Mouse (Mus musculus) liver, embryonic 14.5 days (tissue): ENCODE measurements around the gene Dync1i2. TPM values are rescaled to one million over a fixed set of nuclear protein-coding genes. Genes with fewer than 3 reads are reported as not detected.

Experiments
- ATAC-seq: fragments of 200-750 bp; cut with Nextera tagmentation; 2 replicates; pipeline ENCODE4 v1.8.0; 2017; ENCODE audit warnings: moderate number of reproducible peaks, mild to moderate bottlenecking, moderate library complexity; ENCODE audit not compliant: insufficient read depth
- DNase-seq, 3 experiments: peaks; one replicate each; pipeline ENCODE4 v3.0.0-alpha.2; 2012 to 2013; ENCODE audit warnings: low read depth in 3 of 3, low spot score in 3 of 3
- H3K27ac ChIP-seq: fragments of 300-500 bp; sonication (generic); 2 replicates; pipeline ENCODE4 v1.5.1; 2014; ENCODE audit warnings: moderate library complexity, mild to moderate bottlenecking, control low read depth, inconsistent platforms
- H3K27me3 ChIP-seq: fragments of 300-500 bp; sonication (generic); 2 replicates; pipeline ENCODE4 v1.6.1; 2014; ENCODE audit warnings: mild to moderate bottlenecking, low read length, moderate library complexity; ENCODE audit not compliant: control insufficient read depth, insufficient read depth
- H3K36me3 ChIP-seq: fragments of 300-500 bp; sonication (generic); replicated peaks from 2 replicates; pipeline ENCODE4 v1.6.1; 2014; ENCODE audit warnings: low read depth; ENCODE audit not compliant: control insufficient read depth, insufficient read depth
- H3K4me1 ChIP-seq, 2 experiments: fragments of 200-500 bp in 1 of 2; fragments of 300-500 bp in 1 of 2; sonication (generic) in 1 of 2; replicated peaks; 2 replicates each; pipeline ENCODE4 v1.6.1; 2012 to 2014; ENCODE audit warnings: antibody characterized with exemption in 1 of 2, inconsistent platforms in 1 of 2, low read length in 1 of 2; ENCODE audit not compliant: control insufficient read depth in 2 of 2, insufficient read depth in 2 of 2
- H3K4me2 ChIP-seq: fragments of 300-500 bp; sonication (generic); 2 replicates; pipeline ENCODE4 v1.6.1; 2014; ENCODE audit warnings: low read depth, mild to moderate bottlenecking, control low read depth, moderate library complexity
- H3K4me3 ChIP-seq, 2 experiments: fragments of 200-500 bp in 1 of 2; fragments of 300-500 bp in 1 of 2; sonication (generic) in 1 of 2; 2 replicates each; pipeline ENCODE4 v1.5.1; 2012 to 2014; ENCODE audit warnings: low read depth in 2 of 2, low read length in 2 of 2, mild to moderate bottlenecking in 2 of 2, control low read depth in 1 of 2, inconsistent platforms in 1 of 2, moderate library complexity in 1 of 2; ENCODE audit not compliant: insufficient read depth in 1 of 2
- H3K9ac ChIP-seq: fragments of 300-500 bp; sonication (generic); replicated peaks from 2 replicates; pipeline ENCODE4 v1.6.1; 2014; ENCODE audit warnings: mild to moderate bottlenecking, control low read depth, moderate library complexity
- H3K9me3 ChIP-seq: fragments of 300-500 bp; sonication (generic); 2 replicates; pipeline ENCODE4 v1.6.1; 2016; ENCODE audit warnings: low read length, mixed read lengths; ENCODE audit not compliant: control insufficient read depth
- CTCF ChIP-seq: IDR thresholded peaks from 2 replicates; pipeline ENCODE4 v1.5.1; 2016; ENCODE audit warnings: antibody characterized with exemption, low read depth, control low read depth
- EP300 ChIP-seq: IDR thresholded peaks from 2 replicates; pipeline ENCODE4 v1.6.1; 2016; ENCODE audit warnings: antibody characterized with exemption, low read depth
- WGBS: fragments of 180-500 bp; shearing (Covaris S2); extraction: QIAGEN DNeasy Blood & Tissue Kit; methylation state at CpG from one replicate; pipeline ENCODE4 v1.1.7; 2014; ENCODE audit not compliant: insufficient replicate concordance; 5-methylcytosine and 5-hydroxymethylcytosine counted together
- polyA plus RNA-seq, 2 experiments: library from polyadenylated mRNA; depleted of rRNA in 1 of 2; stranded (reverse) in 1 of 2; unstranded in 1 of 2; fragments of >200 nt; fragmentation: Nextera tagmentation in 1 of 2; extraction: Ambion mirVana in 1 of 2; gene quantifications; 2 replicates each; pipeline versions ENCODE4 v1.2.1 to v1.2.3; 2012 to 2014

Dync1i2 gene
- polyA plus RNA-seq, 2 experiments: 24.8 to 29.9 TPM

- no peaks in the 10 kb centered on the region for H3K36me3 ChIP-seq
- no peaks in the 10 kb centered on the region for H3K27me3 ChIP-seq
- 35% methylated on average over 3 of the region's 3 CpGs for WGBS
- no peak overlapping the region for H3K27ac ChIP-seq
- TF ChIP-seq CTCF (no peak), EP300 (no peak)
- no peaks in the 10 kb centered on the region for H3K9me3 ChIP-seq
- no peak overlapping the region for H3K4me3 ChIP-seq
- peak; percentile 59; the same call in 1 of the 2 replicates for ATAC-seq
- no peak overlapping the region for H3K9ac ChIP-seq
- peak in 1 of 3 experiments; percentile 18 for DNase-seq
- H3K4me1 ChIP-seq: peaks cover 0 to 17% of the 10 kb centered on the region in 2 experiments; a peak in 3 of 4 replicates
- H3K4me2 ChIP-seq: no peak overlapping the region
Observed at GRCm38 (mm10) chr2:71173031-71173430, 38.5 kb upstream of the Dync1i2 start.

- Histone ChIP-seq H3K27me3 (no peaks in the 10 kb centered on the region), H3K9ac (no peak overlapping the region), H3K4me2 (no peak overlapping the region; the same call in 1 of the 2 replicates), H3K9me3 (no peaks in the 10 kb centered on the region), H3K4me1 (peaks cover 0 to 17% of the 10 kb centered on the region in 2 experiments; a peak in 3 of 4 replicates), H3K4me3 (no peak overlapping the region), H3K36me3 (no peaks in the 10 kb centered on the region), H3K27ac (no peak overlapping the region)
- TF ChIP-seq EP300: no peak
- TF ChIP-seq CTCF: no peak
- ATAC-seq: no peak
- 22% methylated on average over 9 of the region's 9 CpGs for WGBS
- no peak for DNase-seq
Observed at GRCm38 (mm10) chr2:71176329-71177249, 34.9 kb upstream of the Dync1i2 start.

- Histone ChIP-seq H3K9me3 (no peaks in the 10 kb centered on the region), H3K36me3 (no peaks in the 10 kb centered on the region), H3K9ac (no peak overlapping the region), H3K27me3 (no peaks in the 10 kb centered on the region), H3K4me1 (peaks cover 0 to 17% of the 10 kb centered on the region in 2 experiments; a peak in 3 of 4 replicates), H3K4me3 (no peak overlapping the region), H3K4me2 (no peak overlapping the region; the same call in 1 of the 2 replicates), H3K27ac (no peak overlapping the region)
- TF ChIP-seq CTCF: no peak
- no peak for TF ChIP-seq EP300
- no peak for DNase-seq
- no peak for ATAC-seq
- WGBS: 22% methylated on average over 1 of the region's 1 CpGs
Observed at GRCm38 (mm10) chr2:71177250-71177615, 34.3 kb upstream of the Dync1i2 start.

GRCm38 (mm10) chr2:71177760-71178159 lies 33.7 kb upstream of the Dync1i2 start:
- no peak overlapping the region for H3K4me2 ChIP-seq
- H3K4me3 ChIP-seq: no peak overlapping the region
- peaks cover 0 to 17% of the 10 kb centered on the region in 2 experiments; a peak in 3 of 4 replicates for H3K4me1 ChIP-seq
- no peaks in the 10 kb centered on the region for H3K9me3 ChIP-seq
- H3K36me3 ChIP-seq: no peaks in the 10 kb centered on the region
- no peak for DNase-seq
- peak; percentile 42; the same call in 1 of the 2 replicates for TF ChIP-seq CTCF
- TF ChIP-seq EP300: no peak
- H3K27me3 ChIP-seq: no peaks in the 10 kb centered on the region
- no peak for ATAC-seq
- no peak overlapping the region for H3K9ac ChIP-seq
- no peak overlapping the region for H3K27ac ChIP-seq
- WGBS: 84% methylated on average over 1 of the region's 1 CpGs

GRCm38 (mm10) chr2:71179716-71180115 lies 31.8 kb upstream of the Dync1i2 start:
- DNase-seq (no peak), ATAC-seq (no peak)
- H3K27ac ChIP-seq: no peak overlapping the region
- H3K4me2 ChIP-seq: no peak overlapping the region
- no peaks in the 10 kb centered on the region for H3K27me3 ChIP-seq
- H3K4me3 ChIP-seq: no peak overlapping the region
- 69% methylated on average over 10 of the region's 10 CpGs for WGBS
- peaks cover 0 to 6% of the 10 kb centered on the region in 2 experiments; a peak in 3 of 4 replicates for H3K4me1 ChIP-seq
- H3K9ac ChIP-seq: no peak overlapping the region
- H3K9me3 ChIP-seq: no peaks in the 10 kb centered on the region
- no peaks in the 10 kb centered on the region for H3K36me3 ChIP-seq
- no peak for TF ChIP-seq CTCF
- no peak for TF ChIP-seq EP300
